ENCODE assay signal across 30 mouse cellular contexts in genomic region chr16:25425376-25425775, GRCm38 (mm10).
DNase-seq lines count a peak whose midpoint lies in the region; ATAC-seq lines count a peak whose summit lies in the region.
"Had no signal": no experiment of that assay in that cellular context is flagged by ENCODE, and none has a peak within 500 bp of the region (broad histone marks: within the 10 kb centered on the region; RNA-seq: fewer than 3 reads in every experiment).

No protein-coding gene starts in this region.

- H3K9ac ChIP-seq in forebrain, embryonic 14.5 days (ENCODE audit: low read length), result no peak overlapping the region
- no peak overlapping the region for H3K9ac ChIP-seq in midbrain, embryonic 14.5 days (replicated peaks; ENCODE audit: low read length)
- no peak overlapping the region for H3K9ac ChIP-seq in midbrain, embryonic 15.5 days
- no peak overlapping the region for H3K9ac ChIP-seq in kidney, embryonic 16.5 days (replicated peaks; ENCODE audit: low read length)
- H3K9ac ChIP-seq: embryonic facial prominence, embryonic 13.5 days; heart, embryonic 12.5 days; hindbrain, embryonic 13.5 days; limb, embryonic 12.5 days; liver, embryonic 12.5 days; liver, postnatal 0 days; neural tube, embryonic 15.5 days had no signal

- DNase-seq in forebrain, embryonic 14.5 days (ENCODE audit: low spot score), result no peak
- no peak for DNase-seq in forebrain, embryonic 10.5 days (ENCODE audit: extremely low spot score, low spot score)
- peak; percentile 7 for DNase-seq in midbrain, embryonic 14.5 days
- peak; percentile 58 for DNase-seq in adipocyte (ENCODE audit: low spot score)
- no peak for DNase-seq in urinary bladder, postnatal 36 days (ENCODE audit: low spot score in 2 of 2)
- DNase-seq: adrenal gland, postnatal 10 days; B cell, adult 2 months; cerebellum, adult 11 months; cerebellum, adult 9-10 months; cerebellum, postnatal 36 days; gastrocnemius, postnatal 25 days; heart, adult 2 months; heart, postnatal 4 days; kidney, adult 11 months; kidney, postnatal 25 days; liver, postnatal 0 days; thymus, adult 2 months; thymus, postnatal 36 days had no signal

- 10% methylated on average over 1 of the region's 1 CpGs for WGBS in forebrain, embryonic 14.5 days
- WGBS in forebrain, embryonic 10.5 days, result 57% methylated on average over 1 of the region's 1 CpGs
- WGBS in midbrain, embryonic 14.5 days, result 53% methylated on average over 1 of the region's 1 CpGs
- 44% methylated on average over 1 of the region's 1 CpGs for WGBS in midbrain, embryonic 15.5 days
- 71% methylated on average over 1 of the region's 1 CpGs for WGBS in kidney, embryonic 16.5 days

- no peaks in the 10 kb centered on the region for H3K9me3 ChIP-seq in forebrain, embryonic 14.5 days (replicated peaks; ENCODE audit: control insufficient read depth, low read length)
- no peaks in the 10 kb centered on the region for H3K9me3 ChIP-seq in forebrain, embryonic 10.5 days
- no peaks in the 10 kb centered on the region for H3K9me3 ChIP-seq in midbrain, embryonic 14.5 days (ENCODE audit: control insufficient read depth, low read length)
- no peaks in the 10 kb centered on the region for H3K9me3 ChIP-seq in midbrain, embryonic 15.5 days
- no peaks in the 10 kb centered on the region for H3K9me3 ChIP-seq in kidney, embryonic 16.5 days (ENCODE audit: low read length)
- H3K9me3 ChIP-seq: embryonic facial prominence, embryonic 13.5 days; heart, embryonic 12.5 days; hindbrain, embryonic 13.5 days; limb, embryonic 12.5 days; liver, embryonic 12.5 days; neural tube, embryonic 15.5 days had no signal

- no peaks in the 10 kb centered on the region for H3K27me3 ChIP-seq in forebrain, embryonic 14.5 days (replicated peaks; ENCODE audit: control insufficient read depth, insufficient read depth, low read length)
- H3K27me3 ChIP-seq in forebrain, embryonic 10.5 days (ENCODE audit: poor library complexity, severe bottlenecking), result no peaks in the 10 kb centered on the region
- H3K27me3 ChIP-seq in midbrain, embryonic 14.5 days (ENCODE audit: control insufficient read depth, insufficient read depth, low read length), result no peaks in the 10 kb centered on the region
- no peaks in the 10 kb centered on the region for H3K27me3 ChIP-seq in midbrain, embryonic 15.5 days (replicated peaks)
- H3K27me3 ChIP-seq in kidney, embryonic 16.5 days (ENCODE audit: insufficient read depth, low read length), result no peaks in the 10 kb centered on the region
- H3K27me3 ChIP-seq: embryonic facial prominence, embryonic 13.5 days; heart, embryonic 12.5 days; hindbrain, embryonic 13.5 days; limb, embryonic 12.5 days; liver, embryonic 12.5 days; neural tube, embryonic 15.5 days had no signal

- no peaks in the 10 kb centered on the region for H3K36me3 ChIP-seq in forebrain, embryonic 14.5 days (ENCODE audit: control insufficient read depth, insufficient read depth, low read length)
- H3K36me3 ChIP-seq in forebrain, embryonic 10.5 days (replicated peaks), result no peaks in the 10 kb centered on the region
- H3K36me3 ChIP-seq in midbrain, embryonic 14.5 days (ENCODE audit: control insufficient read depth, insufficient read depth, low read length), result no peaks in the 10 kb centered on the region
- no peaks in the 10 kb centered on the region for H3K36me3 ChIP-seq in midbrain, embryonic 15.5 days (replicated peaks)
- no peaks in the 10 kb centered on the region for H3K36me3 ChIP-seq in kidney, embryonic 16.5 days (ENCODE audit: insufficient read depth, low read length)
- H3K36me3 ChIP-seq: embryonic facial prominence, embryonic 13.5 days; heart, embryonic 12.5 days; hindbrain, embryonic 13.5 days; limb, embryonic 12.5 days; liver, embryonic 12.5 days; neural tube, embryonic 15.5 days had no signal

- peaks cover 13% of the 10 kb centered on the region for H3K4me1 ChIP-seq in forebrain, embryonic 14.5 days (ENCODE audit: control insufficient read depth, insufficient read depth, low read length)
- peaks cover 23% of the 10 kb centered on the region for H3K4me1 ChIP-seq in forebrain, embryonic 10.5 days
- 0 out of 2 replicates have a peak, but pooled peaks cover 3% of the 10 kb centered on the region for H3K4me1 ChIP-seq in midbrain, embryonic 14.5 days (ENCODE audit: control insufficient read depth, insufficient read depth, low read length)
- 0 out of 2 replicates have a peak, but pooled peaks cover 7% of the 10 kb centered on the region for H3K4me1 ChIP-seq in midbrain, embryonic 15.5 days
- peaks cover 7% of the 10 kb centered on the region; the same call in 1 of the 2 replicates for H3K4me1 ChIP-seq in kidney, embryonic 16.5 days (ENCODE audit: insufficient read depth, low read length)
- H3K4me1 ChIP-seq: heart, embryonic 12.5 days; hindbrain, embryonic 13.5 days; liver, embryonic 12.5 days had no signal

- no peak for ATAC-seq in forebrain, embryonic 14.5 days
- ATAC-seq in midbrain, embryonic 14.5 days (ENCODE audit: low FRiP score, low TSS enrichment), result no peak
- no peak for ATAC-seq in midbrain, embryonic 15.5 days (replicated peaks)
- ATAC-seq in megakaryocyte, adult 5-6 weeks (ENCODE audit: poor library complexity, severe bottlenecking), result peak; percentile 38
- no peak for ATAC-seq in kidney, embryonic 16.5 days (ENCODE audit: low FRiP score, low TSS enrichment)
- ATAC-seq: liver, embryonic 12.5 days had no signal

- no peak overlapping the region for H3K27ac ChIP-seq in forebrain, embryonic 14.5 days (ENCODE audit: low read depth, low read length)
- H3K27ac ChIP-seq in forebrain, embryonic 10.5 days, result no peak overlapping the region
- H3K27ac ChIP-seq in midbrain, embryonic 14.5 days (replicated peaks; ENCODE audit: low read depth, low read length), result no peak overlapping the region
- no peak overlapping the region for H3K27ac ChIP-seq in midbrain, embryonic 15.5 days
- H3K27ac ChIP-seq in kidney, embryonic 16.5 days (ENCODE audit: low read length), result no peak overlapping the region
- H3K27ac ChIP-seq: embryonic facial prominence, embryonic 13.5 days; heart, adult 2 months; hindbrain, embryonic 13.5 days; limb, embryonic 12.5 days; liver, embryonic 12.5 days; macrophage; neural tube, embryonic 15.5 days had no signal

- H3K4me3 ChIP-seq in forebrain, embryonic 14.5 days (ENCODE audit: low read depth, low read length), result no peak overlapping the region
- no peak overlapping the region for H3K4me3 ChIP-seq in forebrain, embryonic 10.5 days
- no peak overlapping the region for H3K4me3 ChIP-seq in midbrain, embryonic 14.5 days (replicated peaks; ENCODE audit: low read depth, low read length)
- H3K4me3 ChIP-seq in midbrain, embryonic 15.5 days, result no peak overlapping the region
- H3K4me3 ChIP-seq in kidney, embryonic 16.5 days (ENCODE audit: low read length), result no peak overlapping the region
- H3K4me3 ChIP-seq: embryonic facial prominence, embryonic 13.5 days; erythroblast, embryonic 14.5 days; heart, adult 2 months; heart, embryonic 12.5 days; hindbrain, embryonic 13.5 days; limb, embryonic 12.5 days; liver, embryonic 12.5 days; neural tube, embryonic 15.5 days had no signal

- H3K4me2 ChIP-seq in forebrain, embryonic 14.5 days (ENCODE audit: low read length), result 0 out of 2 replicates have a peak overlapping the region, but pooled peaks have one; percentile 1
- no peak overlapping the region for H3K4me2 ChIP-seq in midbrain, embryonic 14.5 days (ENCODE audit: low read length)
- H3K4me2 ChIP-seq in midbrain, embryonic 15.5 days, result no peak overlapping the region
- H3K4me2 ChIP-seq in kidney, embryonic 16.5 days (replicated peaks; ENCODE audit: low read depth, low read length), result no peak overlapping the region
- H3K4me2 ChIP-seq: embryonic facial prominence, embryonic 13.5 days; heart, embryonic 12.5 days; hindbrain, embryonic 13.5 days; limb, embryonic 12.5 days; liver, embryonic 12.5 days; midbrain, embryonic 11.5 days had no signal

Comparison
In these comparisons a context has a peak if more than half of its experiments do, and no peak if none do; other contexts are left out.
1. DNase-seq: peak in midbrain, embryonic 14.5 days (single experiment) and adipocyte (single experiment); none in forebrain, embryonic 14.5 days (single experiment), forebrain, embryonic 10.5 days (single experiment) and urinary bladder, postnatal 36 days (0 of 2).